Mouse (Mus musculus) cerebellum, adult 9-11 months (tissue): ENCODE results near the gene Gpr15.

Experiments used
- DNase-seq: peaks from one replicate; pipeline ENCODE4 v3.0.0; 2022

The Gpr15 gene

GRCm38 (mm10) chr16:58718666-58719120 lies at the start of gene Gpr15:
TSS of gene Gpr15 (minus strand) at chr16:58719070.
- no peak for DNase-seq

GRCm38 (mm10) chr16:58763076-58763475 lies 44.2 kb upstream of the Gpr15 start, which contains the start of gene Olfr172:
TSS of gene Olfr172 (minus strand) at chr16:58763176.
- DNase-seq, result no peak

- DNase-seq, result no peak
Observed at GRCm38 (mm10) chr16:58756191-58756590, 37.3 kb upstream of the Gpr15 start.

- no peak for DNase-seq
Observed at GRCm38 (mm10) chr16:58751314-58751713, 32.4 kb upstream of the Gpr15 start.

DNA sequence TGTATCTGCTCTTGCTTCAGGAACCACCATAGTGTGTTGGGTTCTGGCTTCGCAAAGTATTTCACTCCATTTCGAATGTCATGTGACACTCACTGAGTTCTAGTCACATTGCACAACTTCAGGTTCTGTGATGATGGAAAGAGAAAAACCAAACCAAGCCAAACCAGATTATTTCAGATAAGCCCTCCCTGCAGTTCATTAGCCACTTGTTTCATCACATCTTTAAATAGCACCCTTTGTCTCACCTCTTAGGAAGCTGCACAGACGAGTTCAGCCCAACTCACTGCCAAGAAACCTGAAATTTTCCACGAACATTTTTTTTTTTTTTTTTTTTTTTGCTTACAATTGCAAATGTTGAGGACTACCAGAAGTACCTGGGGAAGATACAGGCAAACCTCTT lies 27.8 kb upstream of the Gpr15 start:
- no peak for DNase-seq

DNA sequence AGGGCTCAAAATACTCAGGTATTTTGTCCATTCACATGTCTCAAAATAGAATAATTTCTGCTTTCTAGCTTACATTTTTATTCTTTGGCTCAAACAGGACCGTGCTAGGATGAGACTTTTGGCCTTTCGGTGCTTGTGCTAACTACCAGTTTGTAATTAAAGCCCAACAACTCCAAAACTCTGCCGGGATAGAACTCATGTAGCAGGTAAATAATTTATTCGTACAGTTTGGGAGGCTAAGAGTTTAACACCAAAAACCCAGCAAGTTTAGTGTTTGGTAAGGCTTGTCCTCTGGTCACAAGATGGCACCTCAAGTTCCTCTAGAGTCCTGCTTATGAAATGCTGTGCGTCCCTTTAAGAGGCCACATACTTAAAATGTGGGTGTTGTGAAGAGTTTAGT lies 21.9 kb upstream of the Gpr15 start:
- DNase-seq, result no peak

- no peak for DNase-seq
Observed at GRCm38 (mm10) chr16:58738800-58739199, 19.9 kb upstream of the Gpr15 start.

- no peak for DNase-seq
Observed at GRCm38 (mm10) chr16:58738205-58738604, 19.3 kb upstream of the Gpr15 start.

GRCm38 (mm10) chr16:58728176-58728671 lies 9.4 kb upstream of the Gpr15 start:
- no peak for DNase-seq

DNA sequence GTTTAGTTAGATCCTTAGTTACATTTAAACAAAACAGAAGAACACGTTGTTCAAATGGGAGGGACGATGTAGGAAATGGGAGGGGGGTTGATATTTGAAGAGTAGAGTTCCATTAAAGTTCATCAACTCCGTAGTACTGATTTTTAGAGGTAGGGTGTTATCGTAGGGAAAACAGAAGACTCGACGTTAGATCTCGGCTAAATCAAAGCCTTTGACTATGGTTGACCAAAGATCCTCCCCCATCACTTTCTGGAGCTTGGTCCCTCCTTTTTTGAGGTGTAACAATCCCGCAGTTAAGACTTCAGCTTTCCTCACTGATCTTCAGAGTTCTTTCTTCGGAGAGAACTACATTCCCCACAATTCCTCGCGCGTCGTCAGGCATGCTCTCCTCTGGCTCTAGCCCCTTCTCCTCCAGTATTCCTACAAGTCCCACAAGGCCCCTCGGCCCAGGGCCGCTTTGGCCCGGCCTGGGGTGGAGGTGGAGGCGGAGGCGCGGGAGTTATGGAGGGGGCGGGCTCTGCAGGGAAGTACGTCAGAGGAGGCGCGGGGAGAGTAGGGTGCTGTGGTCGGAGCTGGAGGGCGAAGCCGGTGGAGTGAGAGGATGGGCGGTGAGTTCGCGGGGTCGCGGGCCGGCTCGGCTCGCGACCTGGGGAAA lies 8.7 kb upstream of the Gpr15 start, which contains the start of gene Cldnd1:
Gene Cldnd1 (plus strand): TSS at position 434 of the 655 bp plus-strand sequence.
- DNase-seq, result peak; percentile 97

DNA sequence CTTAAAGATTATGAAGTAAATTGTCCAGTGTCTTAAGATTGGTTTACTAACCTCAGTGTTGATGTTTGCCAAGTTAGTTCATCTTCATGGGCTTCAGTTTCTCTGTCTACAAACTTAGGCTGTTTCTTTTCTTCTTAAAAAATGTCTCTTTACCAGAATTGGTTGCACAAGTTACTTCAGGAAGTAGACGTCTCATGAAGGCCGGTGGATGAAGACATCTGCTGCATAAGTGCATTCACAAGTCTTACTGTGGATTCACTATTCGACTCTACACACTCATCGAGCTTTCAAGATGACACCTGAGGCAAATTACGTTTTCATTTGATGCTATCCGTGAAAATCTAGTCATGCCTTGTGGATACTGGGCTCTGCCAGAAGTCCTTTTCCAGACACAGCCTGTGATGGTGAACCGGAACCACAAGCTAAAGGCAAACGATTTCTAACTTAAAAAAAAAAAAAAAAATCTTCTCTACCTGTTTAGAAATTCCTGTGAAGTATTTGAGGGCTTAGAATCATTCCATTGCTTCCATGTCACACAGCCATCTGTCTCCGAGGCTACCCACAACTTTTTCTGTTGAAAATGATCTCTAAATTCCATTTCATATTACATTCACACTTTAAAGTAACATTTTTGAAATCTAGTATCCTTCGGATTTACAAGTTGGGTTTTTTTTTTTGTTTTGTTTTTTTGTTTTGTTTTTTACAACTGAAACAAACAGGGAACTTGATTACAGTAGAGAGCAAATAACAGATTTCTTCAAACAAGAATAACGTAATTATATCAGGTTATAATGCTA lies 8.0 kb upstream of the Gpr15 start:
- DNase-seq, result peak; percentile 21

DNA sequence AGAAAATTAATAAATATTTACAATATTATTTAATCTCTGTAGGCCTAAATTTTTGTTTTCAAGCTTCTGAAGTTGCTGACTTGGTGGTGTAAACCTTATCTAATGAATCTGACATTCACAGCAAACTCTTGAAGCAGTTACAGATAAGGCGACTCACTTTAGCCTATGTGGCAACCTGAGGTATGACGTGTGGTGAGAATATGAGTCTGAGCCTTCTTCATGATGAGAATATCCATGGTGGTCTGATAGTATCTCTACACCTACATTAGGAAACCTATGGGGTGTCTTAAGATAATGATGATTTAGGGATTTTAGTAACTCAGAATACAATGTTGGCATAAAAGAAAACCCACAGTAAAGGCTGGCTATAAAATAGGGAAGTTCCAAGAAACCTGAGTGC lies 3.4 kb upstream of the Gpr15 start:
- no peak for DNase-seq

DNA sequence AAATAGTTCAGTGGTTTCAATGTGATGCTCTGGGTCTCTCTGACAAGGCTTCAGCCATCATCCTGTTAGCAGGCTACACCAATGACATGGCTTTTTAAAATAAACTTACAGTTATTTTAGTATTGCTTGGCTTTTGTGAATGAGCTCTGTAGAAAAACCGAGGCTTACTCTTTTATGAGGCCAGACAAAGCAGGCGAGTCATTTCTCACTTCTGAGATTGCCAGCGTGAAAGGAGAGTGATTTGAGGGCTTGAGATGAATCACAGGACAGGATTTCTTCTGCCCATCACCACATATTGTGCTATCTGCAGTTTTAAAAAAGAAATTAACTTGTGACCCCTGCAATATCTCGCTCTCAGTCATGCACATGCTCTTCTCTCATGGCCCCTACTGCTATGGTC lies 3.9 kb downstream of the Gpr15 start:
- no peak for DNase-seq

DNA sequence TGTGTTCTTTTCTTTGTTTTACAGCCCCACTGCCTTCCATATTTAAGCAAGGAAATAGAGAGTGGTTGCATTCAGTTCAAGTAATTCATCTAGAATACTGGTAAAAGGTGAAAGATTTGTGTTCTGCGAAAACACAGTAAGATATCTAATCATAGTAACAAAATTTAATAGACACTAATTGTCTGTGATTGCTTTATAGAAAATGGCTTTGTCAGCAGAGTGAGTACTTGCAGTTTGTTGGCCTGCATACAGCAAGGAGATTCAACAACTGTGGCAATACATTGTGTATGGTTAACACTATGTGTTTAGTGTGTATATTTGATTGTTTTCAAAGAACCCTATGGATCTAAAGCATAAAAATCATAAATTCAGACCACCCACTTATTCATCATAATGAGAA lies 5.7 kb downstream of the Gpr15 start:
- no peak for DNase-seq

- no peak for DNase-seq
Observed at GRCm38 (mm10) chr16:58712221-58712620, 6.6 kb downstream of the Gpr15 start.

DNA sequence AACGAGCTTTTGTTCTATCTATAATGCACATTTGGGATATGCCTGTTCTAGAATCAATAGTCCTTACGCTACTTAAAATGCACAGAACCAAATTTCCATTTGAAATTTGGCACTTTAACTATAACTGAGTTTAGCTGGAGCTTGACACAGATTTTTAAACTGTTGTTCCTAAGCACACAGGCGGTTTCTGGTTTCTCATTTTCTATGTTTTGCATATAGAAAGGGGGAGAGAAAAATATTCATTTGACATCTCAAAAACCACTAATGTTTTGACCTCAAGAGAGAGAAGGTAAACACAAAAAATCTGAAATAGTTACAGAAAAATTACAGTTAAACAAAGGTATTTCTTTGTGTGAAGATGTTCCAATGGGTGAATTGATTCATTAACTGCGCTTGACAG lies 9.3 kb downstream of the Gpr15 start:
- DNase-seq, result no peak

- no peak for DNase-seq
Observed at GRCm38 (mm10) chr16:58708601-58709475, 10.0 kb downstream of the Gpr15 start.

DNA sequence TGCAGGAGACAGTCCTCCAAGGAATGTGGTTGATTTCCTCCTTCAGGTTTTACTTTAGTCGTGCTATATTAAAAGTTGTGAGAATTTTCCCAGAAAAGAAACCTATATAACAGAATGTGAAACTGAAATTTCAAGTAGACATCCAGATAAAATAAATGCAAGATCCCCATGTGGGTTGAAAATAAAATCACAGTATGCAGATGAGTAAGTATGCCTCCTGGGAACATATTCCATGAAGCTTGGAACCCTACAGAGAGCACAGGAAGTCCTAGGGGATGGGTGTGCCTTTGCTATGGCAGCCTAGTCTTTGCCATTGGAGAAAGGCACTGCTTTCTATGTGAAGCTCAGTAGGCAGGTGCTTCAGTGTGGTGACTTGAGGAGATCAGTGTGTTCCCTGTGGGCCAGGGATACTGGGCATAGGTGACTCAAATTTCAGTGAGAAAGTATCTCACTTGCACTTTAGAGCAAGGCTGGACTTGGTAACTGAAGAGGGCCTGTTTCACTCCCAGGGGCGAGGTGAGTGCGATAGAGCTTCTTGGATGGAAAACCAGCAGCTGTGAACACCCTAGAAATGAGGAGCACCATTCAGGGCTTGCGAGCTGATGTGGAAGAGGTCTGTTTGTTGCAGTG lies 11.5 kb downstream of the Gpr15 start:
- no peak for DNase-seq

GRCm38 (mm10) chr16:58704999-58705398 lies 13.9 kb downstream of the Gpr15 start:
- DNase-seq, result no peak

- no peak for DNase-seq
Observed at GRCm38 (mm10) chr16:58703382-58704124, 15.3 kb downstream of the Gpr15 start.

DNA sequence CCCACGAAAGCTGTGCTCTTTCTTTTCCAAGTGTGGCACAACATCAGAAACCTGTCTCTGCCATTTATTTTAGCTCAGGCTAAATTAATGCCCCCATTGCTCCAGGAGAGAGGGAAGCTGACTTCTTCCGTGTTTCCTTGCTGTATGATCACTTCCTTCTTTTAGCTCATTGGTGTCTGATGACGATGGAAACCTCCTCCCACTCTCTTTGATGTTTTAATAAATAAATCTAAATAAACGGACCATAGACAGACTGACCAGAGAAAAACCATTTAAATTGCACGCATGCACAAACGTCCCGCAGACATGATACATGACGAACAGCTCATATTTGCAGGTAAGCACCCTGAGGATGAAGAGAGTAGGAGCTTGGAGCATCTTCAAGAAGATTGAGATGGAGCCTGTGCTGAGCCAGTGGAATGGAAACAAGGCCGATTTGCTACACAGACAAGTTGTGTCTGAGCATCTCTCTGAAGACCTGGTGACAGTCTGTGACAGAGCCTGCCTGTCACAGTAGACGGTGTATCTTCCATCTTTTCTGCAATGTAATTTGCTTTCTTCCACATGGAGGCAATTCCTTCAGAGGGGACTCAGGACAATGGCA lies 16.4 kb downstream of the Gpr15 start:
- DNase-seq, result no peak
